Mouse (Mus musculus) gastrocnemius, adult 18-20 months (tissue): ENCODE data around the gene Wbp2. TPM values are rescaled to one million over a fixed set of nuclear protein-coding genes. Genes with fewer than 3 reads are reported as not detected.
A peak's percentile ranks its signal among the peaks of the same experiment; 100 is the strongest.

ENCODE experiments used
- DNase-seq: peaks from one replicate; pipeline ENCODE4 v3.0.0; 2021; ENCODE audit warnings: low spot score
- total RNA-seq, 2 experiments: library from RNA; stranded (reverse); gene quantifications; 2 replicates each; pipeline ENCODE4 v1.2.3; 2021

Wbp2 gene
- total RNA-seq, 2 experiments from 2014 or later: 91.4 to 92.8 TPM

GRCm38 (mm10) chr11:116034584-116034983, 52.2 kb downstream of the Wbp2 start:
- DNase-seq: no peak

DNA sequence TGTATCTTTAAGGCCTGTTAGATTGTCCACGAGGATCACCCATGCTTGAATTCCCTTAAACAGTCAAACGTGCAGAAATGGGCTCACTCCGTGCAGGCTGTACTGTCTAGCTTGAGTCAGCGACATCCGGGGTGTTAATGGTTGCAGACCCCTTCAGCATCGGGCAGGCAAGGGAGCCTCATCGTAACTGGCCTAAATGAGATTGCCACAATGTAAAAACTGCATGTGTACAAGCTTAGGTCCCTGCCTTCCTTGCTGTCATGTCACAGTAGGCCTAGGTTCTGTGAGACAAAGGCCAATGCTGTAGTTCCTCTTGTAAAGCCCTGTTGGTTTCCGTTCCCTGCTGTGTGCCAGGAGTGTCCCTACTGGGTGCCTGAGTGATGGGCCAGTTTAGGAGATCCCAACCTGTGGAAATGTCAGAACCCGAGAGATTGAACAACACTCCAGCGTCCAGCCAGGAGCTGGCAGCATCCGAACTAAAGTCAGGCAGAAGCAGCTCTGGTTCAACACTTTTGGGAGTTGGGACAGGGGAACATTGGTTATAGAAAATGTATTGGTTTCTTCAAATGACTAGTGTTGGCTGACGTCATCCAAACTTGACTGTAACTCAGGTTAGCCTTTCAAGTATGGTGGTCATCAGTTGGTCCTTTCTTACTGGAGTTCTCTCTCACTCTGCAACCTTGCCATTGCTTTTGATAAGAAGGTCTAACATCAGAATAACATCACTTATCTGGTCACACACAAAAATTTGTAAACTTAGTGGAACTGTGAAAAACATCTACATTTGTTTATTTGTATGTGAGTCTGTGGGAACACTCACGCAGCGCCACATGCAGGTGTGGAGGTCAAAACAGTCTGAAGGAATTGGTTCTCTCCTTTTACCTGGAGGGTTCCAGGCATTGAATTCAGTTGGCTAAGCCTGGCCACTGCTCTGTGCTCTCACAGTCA, 55.6 kb downstream of the Wbp2 start:
- peak; percentile 36 for DNase-seq

GRCm38 (mm10) chr11:116030088-116030897, 56.5 kb downstream of the Wbp2 start, which contains the start of gene Unk:
Gene Unk (plus strand): TSS chr11:116030322.
- peak; percentile 99 for DNase-seq

GRCm38 (mm10) chr11:116029086-116029865, 57.5 kb downstream of the Wbp2 start:
- DNase-seq: no peak

Other genes with a start within 250 kb of the Wbp2 start
- gene Myo15b, start 228.6 kb downstream of the Wbp2 start, total RNA-seq: not detected
- gene Smim5, start 187.0 kb downstream of the Wbp2 start, total RNA-seq: 1 to 10 TPM in 1 of 2 experiments, under 1 TPM in 1; 0.38 to 1.1 TPM
- gene Smim6, start 175.0 kb downstream of the Wbp2 start, total RNA-seq: not detected
- 10 to 100 TPM in 1 of 2 experiments, 1 to 10 TPM in 1; 9.2 to 10.1 TPM for gene Sap30bp, start 153.7 kb downstream of the Wbp2 start, total RNA-seq
- gene Recql5, start 153.5 kb downstream of the Wbp2 start, total RNA-seq: 1 to 10 TPM; 6.5 to 7.2 TPM
- 1 to 10 TPM; 3.5 to 5.3 TPM for gene Itgb4, start 112.3 kb downstream of the Wbp2 start, total RNA-seq
- 1 to 10 TPM; 2.6 to 3.2 TPM for gene Galk1, start 74.3 kb downstream of the Wbp2 start, total RNA-seq
- gene H3f3b, start 59.0 kb downstream of the Wbp2 start, total RNA-seq: 10 to 100 TPM; 49.1 to 71.3 TPM
- 1 to 10 TPM; 5.1 to 7.5 TPM for gene Unk, start 56.7 kb downstream of the Wbp2 start, total RNA-seq
- gene Unc13d, start 9.0 kb downstream of the Wbp2 start, total RNA-seq: under 1 TPM; 0.23 to 0.88 TPM
- gene Trim47, start 40.2 kb upstream of the Wbp2 start, total RNA-seq: 1 to 10 TPM; 8.1 to 9.6 TPM
- gene Trim65, start 44.1 kb upstream of the Wbp2 start, total RNA-seq: 1 to 10 TPM; 4.2 to 4.6 TPM
- 10 to 100 TPM; 48.4 to 52.9 TPM for gene Mrpl38, start 51.9 kb upstream of the Wbp2 start, total RNA-seq
- gene Fbf1, start 81.2 kb upstream of the Wbp2 start, total RNA-seq: 10 to 100 TPM in 1 of 2 experiments, 1 to 10 TPM in 1; 8.9 to 11.0 TPM
- 10 to 100 TPM; 16.9 to 20.4 TPM for gene Ten1, start 111.9 kb upstream of the Wbp2 start, total RNA-seq
- 100 to 1,000 TPM in 1 of 2 experiments, 10 to 100 TPM in 1; 99.6 to 109 TPM for gene Acox1, start 112.0 kb upstream of the Wbp2 start, total RNA-seq
- gene Evpl, start 151.1 kb upstream of the Wbp2 start, total RNA-seq: under 1 TPM; 0.02 to 0.07 TPM
- gene Srp68, start 187.2 kb upstream of the Wbp2 start, total RNA-seq: 10 to 100 TPM; 82.5 to 88.8 TPM
- gene Galr2, start 193.9 kb upstream of the Wbp2 start, total RNA-seq: under 1 TPM in 1 of 2 experiments, not detected in 1; 0.19 TPM
- 10 to 100 TPM; 69.0 to 86.7 TPM for gene Exoc7, start 220.2 kb upstream of the Wbp2 start, total RNA-seq
- gene Foxj1, start 248.4 kb upstream of the Wbp2 start, total RNA-seq: under 1 TPM in 1 of 2 experiments, not detected in 1; 0.14 TPM